Mouse (Mus musculus) neural tube, embryonic 14.5 days (tissue): ENCODE measurements around the gene Gpank1. TPM values are rescaled to one million over a fixed set of nuclear protein-coding genes. Genes with fewer than 3 reads are reported as not detected.
A peak's percentile ranks its signal among the peaks of the same experiment; 100 is the strongest.
"Not testable (repeated sequence)": the region's sequence is repeated elsewhere in the genome, so short reads cannot be mapped to it uniquely, and the experiment has no call there.

Experiments
- ATAC-seq: fragments of 200-750 bp; cut with Nextera tagmentation; 2 replicates; pipeline ENCODE4 v1.8.0; 2017; ENCODE audit warnings: low read depth, mild to moderate bottlenecking, moderate TSS enrichment, moderate library complexity
- H3K27ac ChIP-seq: fragments of 300-500 bp; sonication (generic); 2 replicates; pipeline ENCODE4 v1.5.1; 2014; ENCODE audit warnings: low read depth, mild to moderate bottlenecking, control low read depth, low read length, moderate library complexity, mixed read lengths
- H3K27me3 ChIP-seq: fragments of 300-500 bp; sonication (generic); 2 replicates; pipeline ENCODE4 v1.6.1; 2014; ENCODE audit warnings: low read length; ENCODE audit not compliant: control insufficient read depth, insufficient read depth
- H3K36me3 ChIP-seq: fragments of 300-500 bp; sonication (generic); 2 replicates; pipeline ENCODE4 v1.6.1; 2014; ENCODE audit warnings: low read length, mixed read lengths; ENCODE audit not compliant: control insufficient read depth, insufficient read depth
- H3K4me1 ChIP-seq: fragments of 300-500 bp; sonication (generic); 2 replicates; pipeline ENCODE4 v1.6.1; 2014; ENCODE audit warnings: low read length; ENCODE audit not compliant: control insufficient read depth, insufficient read depth
- H3K4me2 ChIP-seq: fragments of 300-500 bp; sonication (generic); 2 replicates; pipeline ENCODE4 v1.6.1; 2014; ENCODE audit warnings: mild to moderate bottlenecking, low read depth, low read length, control low read depth
- H3K4me3 ChIP-seq: fragments of 300-500 bp; sonication (generic); 2 replicates; pipeline ENCODE4 v1.5.1; 2014; ENCODE audit warnings: low read depth, low read length, control low read depth, mixed read lengths
- H3K9ac ChIP-seq: fragments of 300-500 bp; sonication (generic); replicated peaks from 2 replicates; pipeline ENCODE4 v1.6.1; 2014; ENCODE audit warnings: low read depth, mild to moderate bottlenecking, control low read depth, low read length, mixed read lengths
- H3K9me3 ChIP-seq: fragments of 300-500 bp; sonication (generic); 2 replicates; pipeline ENCODE4 v1.6.1; 2016; ENCODE audit warnings: low read length; ENCODE audit not compliant: control insufficient read depth
- WGBS: fragments of 180-500 bp; shearing (Covaris S2); extraction: QIAGEN DNeasy Blood & Tissue Kit; methylation state at CpG from one replicate; pipeline ENCODE4 v1.1.7; 2014; 5-methylcytosine and 5-hydroxymethylcytosine counted together
- polyA plus RNA-seq: library from polyadenylated mRNA; unstranded; fragments of >200 nt; fragmentation: Nextera tagmentation; extraction: Ambion mirVana; gene quantifications from 2 replicates; pipeline ENCODE4 v1.2.1, GENCODE M21; 2014

The Gpank1 gene
- polyA plus RNA-seq, 1 experiment from 2014 or later, result 22.2 TPM

DNA sequence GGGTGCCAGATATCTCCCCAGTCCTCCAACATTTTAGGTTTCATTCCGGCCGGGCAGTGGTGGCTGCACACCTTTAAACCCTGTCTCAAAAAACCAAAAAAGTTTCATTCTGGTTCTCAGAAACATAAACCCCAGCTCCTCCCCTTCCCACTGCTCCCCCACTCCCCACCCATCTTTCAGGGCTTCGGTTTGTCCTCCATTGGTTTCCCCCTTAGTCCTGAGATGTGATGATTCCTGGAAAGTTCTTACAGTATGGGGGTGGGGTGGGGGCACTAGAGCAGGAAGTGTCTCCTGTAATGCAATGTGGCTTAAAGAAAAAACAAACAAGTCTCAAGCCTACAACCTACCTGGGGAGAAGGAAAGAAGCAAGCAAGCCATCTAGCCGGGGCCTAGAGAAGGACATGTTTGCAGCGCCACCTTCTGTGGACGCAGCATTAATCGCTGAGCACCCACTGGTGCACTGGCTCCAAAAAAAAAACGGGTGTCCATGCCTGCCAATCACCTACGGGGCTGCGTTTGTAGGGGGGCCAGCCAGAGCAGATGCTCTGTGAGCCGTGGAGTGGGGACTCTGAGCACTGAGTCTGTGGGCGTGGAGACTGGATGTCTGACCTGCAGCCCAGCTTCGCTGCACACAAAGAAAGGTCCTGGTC, 15.4 kb upstream of the Gpank1 start:
- Histone ChIP-seq H3K4me2 (no peak overlapping the region), H3K9me3 (no peaks in the 10 kb centered on the region), H3K27me3 (no peaks in the 10 kb centered on the region), H3K4me1 (no peaks in the 10 kb centered on the region), H3K9ac (no peak overlapping the region), H3K27ac (no peak overlapping the region), H3K36me3 (peaks cover 29% of the 10 kb centered on the region), H3K4me3 (no peak overlapping the region)
- WGBS, result 27% methylated on average over 13 of the region's 13 CpGs
- no peak for ATAC-seq

DNA sequence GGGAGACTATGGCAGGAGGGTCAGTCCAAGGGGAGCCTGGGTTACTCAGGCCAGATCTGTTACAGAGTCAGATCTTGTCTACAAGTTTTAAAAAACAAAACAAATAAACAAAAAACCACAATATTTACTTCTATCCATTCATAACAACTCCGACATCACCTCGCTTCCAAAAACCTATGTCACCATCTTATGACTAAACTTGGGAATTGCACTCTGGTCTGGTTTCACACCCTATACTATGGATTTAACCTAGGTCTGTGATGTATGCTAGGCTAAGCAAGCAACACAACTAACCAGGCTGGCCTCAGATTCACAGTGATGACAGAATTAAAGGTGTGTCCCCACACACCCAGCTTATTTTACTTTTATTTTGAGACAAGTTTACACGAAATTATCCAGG, 14.7 kb upstream of the Gpank1 start:
- Histone ChIP-seq H3K36me3 (peaks cover 24% of the 10 kb centered on the region), H3K9ac (no peak overlapping the region), H3K4me2 (no peak overlapping the region), H3K4me3 (no peak overlapping the region), H3K9me3 (no peaks in the 10 kb centered on the region), H3K27me3 (no peaks in the 10 kb centered on the region), H3K27ac (no peak overlapping the region), H3K4me1 (no peaks in the 10 kb centered on the region)
- no peak for ATAC-seq
- WGBS, result 73% methylated on average over 3 of the region's 3 CpGs

DNA sequence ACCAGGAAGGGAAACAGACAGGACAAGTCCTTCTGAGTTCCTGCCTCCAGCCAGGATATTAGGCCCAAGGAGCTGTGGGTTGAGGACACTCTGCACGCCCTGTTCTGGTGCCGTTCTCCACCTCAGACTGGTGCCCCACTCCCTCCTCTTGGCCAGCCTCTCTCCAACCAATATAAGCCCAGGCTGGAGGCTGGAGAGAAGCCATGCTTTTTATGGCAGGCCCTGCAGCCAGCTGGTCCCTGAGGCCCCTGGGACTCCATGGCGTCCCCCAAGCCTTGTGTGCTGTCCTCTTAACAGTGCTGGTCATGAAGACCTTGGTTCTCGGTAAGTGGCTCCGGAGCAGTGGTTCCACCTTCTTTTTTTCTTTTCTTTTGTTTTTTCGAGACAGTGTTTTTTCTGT, 13.2 kb upstream of the Gpank1 start, which contains the start of gene Ly6g5c:
Gene Ly6g5c (plus strand): TSS at position 183 of the 400 bp plus-strand sequence.
- Histone ChIP-seq H3K9me3 (no peaks in the 10 kb centered on the region), H3K27ac (no peak within 1 kb of the TSS), H3K4me3 (no peak within 1 kb of the TSS), H3K4me1 (no peaks in the 10 kb centered on the region), H3K4me2 (no peak within 1 kb of the TSS), H3K27me3 (no peaks in the 10 kb centered on the region), H3K36me3 (peaks cover 11% of the 10 kb centered on the region), H3K9ac (no peak within 1 kb of the TSS)
- 70% methylated on average over 6 of the region's 6 CpGs for WGBS
- no peak for ATAC-seq

- Histone ChIP-seq H3K4me2 (no peak overlapping the region), H3K27me3 (no peaks in the 10 kb centered on the region), H3K9me3 (no peaks in the 10 kb centered on the region), H3K4me3 (no peak overlapping the region), H3K36me3 (peaks cover 16% of the 10 kb centered on the region), H3K9ac (no peak overlapping the region), H3K27ac (no peak overlapping the region), H3K4me1 (no peaks in the 10 kb centered on the region)
- ATAC-seq, result no peak
- 74% methylated on average over 9 of the region's 9 CpGs for WGBS
Observed at GRCm38 (mm10) chr17:35111774-35112173, 9.5 kb upstream of the Gpank1 start.

DNA sequence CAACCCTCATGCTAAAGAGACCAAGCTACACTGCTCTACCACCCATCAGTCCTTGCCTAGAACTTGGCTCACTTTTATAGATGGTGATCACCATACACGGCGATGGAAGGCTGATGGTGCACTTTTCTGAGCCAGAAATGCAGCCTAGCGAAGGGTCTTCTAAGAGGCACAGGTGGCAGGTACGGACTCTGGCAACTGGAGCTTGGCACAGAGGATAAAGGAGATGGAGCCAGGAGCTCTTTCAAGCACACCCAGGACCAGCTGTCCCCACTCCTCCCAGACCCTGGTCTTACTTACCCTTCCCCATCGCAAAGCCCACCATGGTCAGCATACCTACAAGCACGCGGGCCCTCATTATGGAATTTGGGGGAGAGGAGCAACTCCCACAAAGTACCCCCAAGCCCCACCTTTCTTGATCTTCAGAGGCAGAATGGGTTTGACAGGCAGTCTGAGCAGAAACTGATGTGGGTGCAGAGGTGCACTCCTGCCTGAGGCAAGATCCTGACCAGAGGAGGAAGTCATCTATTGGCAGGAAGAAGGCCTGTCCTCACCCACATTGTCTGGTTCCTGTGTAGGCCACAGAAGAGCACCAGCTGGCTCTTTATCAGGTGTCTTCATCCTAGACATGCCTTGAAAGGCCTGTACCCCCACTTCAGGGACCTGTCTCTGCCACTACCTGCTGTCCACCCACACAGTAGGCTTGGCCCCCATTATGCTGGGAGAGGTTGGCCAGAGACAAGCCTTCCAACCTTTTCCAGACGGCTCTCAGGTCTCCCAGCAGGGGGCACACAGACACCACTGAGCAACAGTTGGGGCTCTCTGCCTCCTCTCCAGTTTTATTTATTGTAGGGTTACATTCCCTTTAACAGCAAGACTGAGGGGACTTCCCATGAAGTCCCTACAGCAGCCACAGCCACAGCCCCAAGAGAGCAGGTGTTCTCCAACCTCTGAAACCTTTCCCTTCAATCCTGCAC, 5.9 kb upstream of the Gpank1 start, which contains the start of gene Ly6g5b:
Gene Ly6g5b (minus strand): TSS at position 383 of the 974 bp plus-strand sequence.
- 86% methylated on average over 8 of the region's 8 CpGs for WGBS
- Histone ChIP-seq H3K4me3 (no peak within 1 kb of the TSS), H3K9ac (no peak within 1 kb of the TSS), H3K27ac (no peak within 1 kb of the TSS), H3K9me3 (no peaks in the 10 kb centered on the region), H3K27me3 (no peaks in the 10 kb centered on the region), H3K4me2 (no peak within 1 kb of the TSS), H3K4me1 (peaks cover 4% of the 10 kb centered on the region), H3K36me3 (peaks cover 34% of the 10 kb centered on the region)
- no peak for ATAC-seq

DNA sequence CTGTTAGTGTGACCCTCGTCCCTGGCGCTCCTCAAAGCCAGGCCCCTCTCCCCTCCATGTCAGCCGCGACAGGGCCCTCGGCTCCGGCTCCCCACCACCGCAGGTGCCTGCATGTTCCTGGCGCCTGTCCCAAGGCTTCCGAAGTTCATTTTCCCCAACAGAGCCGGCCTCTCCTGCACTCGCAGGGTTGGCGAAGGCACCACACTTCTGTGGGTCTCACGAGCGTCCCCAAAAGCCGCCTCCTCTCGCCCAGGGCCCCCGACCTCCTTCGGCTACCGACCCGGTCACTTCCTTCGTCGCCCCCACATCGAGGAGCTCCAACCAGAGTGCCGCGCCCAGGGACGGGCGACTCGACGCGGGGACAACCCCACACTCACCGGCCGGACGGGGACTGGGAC, 511 bp upstream of the Gpank1 start:
- Histone ChIP-seq H3K4me1 (peaks cover 10% of the 10 kb centered on the region), H3K9me3 (no peaks in the 10 kb centered on the region), H3K4me3 (peak overlapping the region; percentile 86), H3K9ac (peak overlapping the region; percentile 86), H3K27ac (peak overlapping the region; percentile 23; the same call in 1 of the 2 replicates), H3K36me3 (peaks cover 27% of the 10 kb centered on the region), H3K27me3 (no peaks in the 10 kb centered on the region), H3K4me2 (peak overlapping the region; percentile 96)
- no peak; the same call in none of the 2 replicates for ATAC-seq
- WGBS, result under 1% methylated on average over 33 of the region's 33 CpGs

- Histone ChIP-seq H3K4me2 (peak within 1 kb of the TSS; percentile 96), H3K27me3 (no peaks in the 10 kb centered on the region), H3K9ac (peak within 1 kb of the TSS; percentile 86), H3K9me3 (no peaks in the 10 kb centered on the region), H3K27ac (peak within 1 kb of the TSS; percentile 85), H3K4me3 (peak within 1 kb of the TSS; percentile 86), H3K36me3 (peaks cover 20% of the 10 kb centered on the region), H3K4me1 (peaks cover 13% of the 10 kb centered on the region)
- WGBS, result under 1% methylated on average over 19 of the region's 19 CpGs
- ATAC-seq, result peak; percentile 50
Observed at GRCm38 (mm10) chr17:35121871-35122303, 632 bp downstream of the Gpank1 start, which contains the start of gene Csnk2b. Csnk2b (minus strand) TSS chr17:35122053.

DNA sequence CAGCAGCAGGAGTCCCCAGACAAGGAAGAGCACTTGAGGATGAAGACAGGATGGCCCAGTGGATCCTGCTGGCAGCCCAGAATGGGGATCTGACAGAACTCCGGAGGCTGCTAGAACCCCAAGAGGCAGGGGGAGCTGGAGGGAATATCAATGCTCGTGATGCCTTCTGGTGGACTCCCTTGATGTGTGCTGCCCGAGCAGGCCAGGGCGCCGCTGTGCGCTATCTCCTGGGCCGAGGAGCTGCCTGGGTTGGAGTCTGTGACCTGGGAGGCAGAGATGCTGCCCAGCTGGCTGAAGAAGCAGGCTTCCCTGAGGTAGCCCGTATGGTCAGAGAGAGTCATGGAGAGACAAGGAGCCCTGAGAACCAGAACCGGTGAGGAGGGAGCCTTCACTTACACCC, 2.0 kb downstream of the Gpank1 start:
- WGBS, result 93% methylated on average over 9 of the region's 9 CpGs
- not testable (repeated sequence) for H3K9me3 ChIP-seq, H3K27ac ChIP-seq, H3K4me2 ChIP-seq, H3K9ac ChIP-seq, H3K4me3 ChIP-seq, H3K27me3 ChIP-seq, ATAC-seq
- peaks cover 22% of the 10 kb centered on the region for H3K4me1 ChIP-seq
- H3K36me3 ChIP-seq, result peaks cover 10% of the 10 kb centered on the region
